ENCODE assay signal across 16 mouse cellular contexts in genomic region chr14:74877287-74877686, GRCm38 (mm10).
DNase-seq lines count a peak whose midpoint lies in the region; ATAC-seq and TF ChIP-seq lines count a peak whose summit lies in the region.
"Had no signal": no experiment of that assay in that cellular context is flagged by ENCODE, and none has a peak within 500 bp of the region (broad histone marks: within the 10 kb centered on the region; RNA-seq: fewer than 3 reads in every experiment).

No protein-coding gene starts in this region.

- H3K4me2 ChIP-seq in heart, embryonic 13.5 days = 0 out of 2 replicates have a peak overlapping the region, but pooled peaks have one; percentile 8
- no peak overlapping the region for H3K4me2 ChIP-seq in kidney, embryonic 16.5 days (replicated peaks; ENCODE audit: low read depth, low read length)
- H3K4me2 ChIP-seq in embryonic facial prominence, embryonic 15.5 days (replicated peaks) = no peak overlapping the region
- H3K4me2 ChIP-seq in myocyte (ENCODE audit: low read depth) = peak overlapping the region; percentile 56
- H3K4me2 ChIP-seq: hindbrain, embryonic 14.5 days had no signal

- DNase-seq in heart, adult 18-20 months = no peak
- DNase-seq in kidney, postnatal 14 days = no peak
- DNase-seq in layer of hippocampus, adult 18-20 months (ENCODE audit: low spot score in 2 of 2) = no peak
- DNase-seq in testis, postnatal 14 days (ENCODE audit: low spot score) = no peak
- DNase-seq: adrenal gland, postnatal 25 days; cerebellum, adult 11 months; layer of hippocampus, adult 9-11 months; left cerebral cortex, postnatal 4 days; thymus, postnatal 4 days had no signal

- H3K9ac ChIP-seq in heart, embryonic 13.5 days = no peak overlapping the region
- H3K9ac ChIP-seq in kidney, embryonic 16.5 days (replicated peaks; ENCODE audit: low read length) = no peak overlapping the region
- H3K9ac ChIP-seq in embryonic facial prominence, embryonic 15.5 days = no peak overlapping the region
- H3K9ac ChIP-seq: hindbrain, embryonic 14.5 days had no signal

- H3K27ac ChIP-seq in heart, embryonic 13.5 days (replicated peaks) = peak overlapping the region; percentile 53
- H3K27ac ChIP-seq in kidney, embryonic 16.5 days (ENCODE audit: low read length) = peak overlapping the region; percentile 79
- peak overlapping the region; percentile 44; the same call in 1 of the 2 replicates for H3K27ac ChIP-seq in embryonic facial prominence, embryonic 15.5 days (replicated peaks)
- H3K27ac ChIP-seq: hindbrain, embryonic 14.5 days; macrophage had no signal

- H3K27me3 ChIP-seq in heart, embryonic 13.5 days (replicated peaks) = no peaks in the 10 kb centered on the region
- H3K27me3 ChIP-seq in kidney, embryonic 16.5 days (ENCODE audit: insufficient read depth, low read length) = no peaks in the 10 kb centered on the region
- no peaks in the 10 kb centered on the region for H3K27me3 ChIP-seq in embryonic facial prominence, embryonic 15.5 days
- no peaks in the 10 kb centered on the region for H3K27me3 ChIP-seq in myocyte (ENCODE audit: control insufficient read depth, insufficient read depth, insufficient read length)

- no peak overlapping the region for H3ac ChIP-seq in myocyte (ENCODE audit: control insufficient read depth, insufficient read length)

- peaks cover 58% of the 10 kb centered on the region for H3K79me2 ChIP-seq in myocyte (ENCODE audit: control insufficient read depth, insufficient read depth)

- H3K4me3 ChIP-seq in heart, embryonic 13.5 days = no peak overlapping the region
- no peak overlapping the region for H3K4me3 ChIP-seq in kidney, embryonic 16.5 days (ENCODE audit: low read length)
- no peak overlapping the region for H3K4me3 ChIP-seq in embryonic facial prominence, embryonic 15.5 days (replicated peaks)
- H3K4me3 ChIP-seq in myocyte = no peak overlapping the region

- peaks cover 33% of the 10 kb centered on the region for H3K4me1 ChIP-seq in heart, embryonic 13.5 days
- peaks cover 55% of the 10 kb centered on the region for H3K4me1 ChIP-seq in kidney, embryonic 16.5 days (ENCODE audit: insufficient read depth, low read length)
- peaks cover 31% of the 10 kb centered on the region for H3K4me1 ChIP-seq in embryonic facial prominence, embryonic 15.5 days

- WGBS in heart, embryonic 13.5 days = 41% methylated on average over 5 of the region's 5 CpGs
- 39% methylated on average over 5 of the region's 5 CpGs for WGBS in kidney, embryonic 16.5 days
- WGBS in embryonic facial prominence, embryonic 15.5 days = 26% methylated on average over 5 of the region's 5 CpGs

- TF ChIP-seq POLR2A in myocyte (IDR thresholded peaks at IDR 0.05; ENCODE audit: insufficient read length, low read depth) = no peak

- no peaks in the 10 kb centered on the region for H3K36me3 ChIP-seq in heart, embryonic 13.5 days
- H3K36me3 ChIP-seq in kidney, embryonic 16.5 days (ENCODE audit: insufficient read depth, low read length) = no peaks in the 10 kb centered on the region
- H3K36me3 ChIP-seq in embryonic facial prominence, embryonic 15.5 days = no peaks in the 10 kb centered on the region
- H3K36me3 ChIP-seq in myocyte (ENCODE audit: control insufficient read depth, insufficient read depth) = no peaks in the 10 kb centered on the region

- H3K9me3 ChIP-seq in heart, embryonic 13.5 days = no peaks in the 10 kb centered on the region
- no peaks in the 10 kb centered on the region for H3K9me3 ChIP-seq in kidney, embryonic 16.5 days (ENCODE audit: low read length)
- H3K9me3 ChIP-seq in embryonic facial prominence, embryonic 15.5 days (replicated peaks) = no peaks in the 10 kb centered on the region

- no peak for ATAC-seq in heart, embryonic 13.5 days (ENCODE audit: extremely low read depth, insufficient number of reproducible peaks, low FRiP score, low TSS enrichment)
- peak; percentile 49; the same call in 1 of the 2 replicates for ATAC-seq in kidney, embryonic 16.5 days (ENCODE audit: low FRiP score, low TSS enrichment)
- ATAC-seq in embryonic facial prominence, embryonic 15.5 days (ENCODE audit: insufficient number of reproducible peaks, low FRiP score, low TSS enrichment, low read depth) = peak; percentile 76
- ATAC-seq: midbrain, embryonic 16.5 days had no signal

TF ChIP-seq in myocyte, 11 proteins besides CTCF, POLR2A, EP300 and RAD21:
- TF ChIP-seq E2F4 (IDR thresholded peaks at IDR 0.05; ENCODE audit: insufficient read depth) (no peak), POLR2AphosphoS2 (IDR thresholded peaks at IDR 0.05; ENCODE audit: insufficient read length, low read depth) (no peak), MYOD1 (IDR thresholded peaks at IDR 0.05; ENCODE audit: control insufficient read depth in 1 of 3, insufficient read length in 2 of 3, low read depth in 2 of 3) (peak in 1 of 3 experiments; percentile 19), MYOG (IDR thresholded peaks at IDR 0.05; ENCODE audit: control insufficient read depth in 1 of 3, insufficient read depth in 1 of 3, insufficient read length in 2 of 3, low read depth in 2 of 3) (peak in 1 of 3 experiments; percentile 75)
TF ChIP-seq in myocyte: peak in this region for 2.

Comparison
In these comparisons a context has a peak if more than half of its experiments do, and no peak if none do; other contexts are left out.
1. H3K4me2 ChIP-seq: peak in heart, embryonic 13.5 days (single experiment) and myocyte (single experiment); none in kidney, embryonic 16.5 days (single experiment) and embryonic facial prominence, embryonic 15.5 days (single experiment).
2. Peak in every context shown above with its lines, with median percentiles within 50 percentile points of each other: H3K27ac ChIP-seq.